Mouse (Mus musculus): ENCODE data around the gene Med16.

DNA sequence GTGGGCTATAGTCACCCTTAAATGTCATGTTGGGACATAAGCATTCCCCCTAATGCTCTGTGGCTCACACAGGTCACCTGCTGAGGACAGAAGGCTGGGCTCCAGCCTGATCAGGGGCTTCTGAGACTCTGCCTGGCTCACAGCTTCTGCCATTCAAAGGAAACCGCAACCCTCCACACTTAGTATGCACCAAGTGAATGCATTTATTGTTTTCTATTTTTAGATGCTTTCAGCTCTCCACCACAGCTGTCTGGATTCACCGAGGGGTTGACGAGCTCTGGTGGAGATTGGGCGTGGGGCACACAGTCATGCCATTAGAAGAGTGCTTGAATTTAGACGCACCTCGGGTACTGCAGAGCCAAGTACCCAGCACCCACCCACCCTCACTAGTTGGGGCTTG is 35.4 kb downstream of the Med16 start:
- TF ChIP-seq CTCF (IDR thresholded peaks at IDR 0.05; ENCODE audit: low read depth): no peak
- no peak for TF ChIP-seq EP300 (IDR thresholded peaks at IDR 0.05; ENCODE audit: low read depth)

Measured in heart, postnatal 0 days (tissue).